Mouse (Mus musculus) megakaryocyte progenitor cell, adult 5-6 weeks (primary cell): ENCODE data around the gene Aldh3b3. TPM values are rescaled to one million over a fixed set of nuclear protein-coding genes. Genes with fewer than 3 reads are reported as not detected.
A peak's percentile ranks its signal among the peaks of the same experiment; 100 is the strongest.

Experiments
- ATAC-seq: replicated peaks from 2 replicates; pipeline ENCODE4 v1.8.0; 2016; ENCODE audit warnings: mild to moderate bottlenecking, moderate TSS enrichment, inconsistent platforms; ENCODE audit not compliant: poor library complexity
- total RNA-seq, 2 experiments: library from RNA; stranded (forward) in 1 of 2; stranded (reverse) in 1 of 2; fragments of 157-497, 149-512 nt in 1 of 2; fragments of 200-1000 nt in 1 of 2; gene quantifications; 2 replicates each; pipeline versions ENCODE4 v1.2.3 to v1.2.4; 2015 to 2017

The Aldh3b3 gene
- total RNA-seq (2015) (0.32 and 0.71 TPM in 2 replicates), total RNA-seq (2017) (0.04 and 0.27 TPM in 2 replicates)

DNA sequence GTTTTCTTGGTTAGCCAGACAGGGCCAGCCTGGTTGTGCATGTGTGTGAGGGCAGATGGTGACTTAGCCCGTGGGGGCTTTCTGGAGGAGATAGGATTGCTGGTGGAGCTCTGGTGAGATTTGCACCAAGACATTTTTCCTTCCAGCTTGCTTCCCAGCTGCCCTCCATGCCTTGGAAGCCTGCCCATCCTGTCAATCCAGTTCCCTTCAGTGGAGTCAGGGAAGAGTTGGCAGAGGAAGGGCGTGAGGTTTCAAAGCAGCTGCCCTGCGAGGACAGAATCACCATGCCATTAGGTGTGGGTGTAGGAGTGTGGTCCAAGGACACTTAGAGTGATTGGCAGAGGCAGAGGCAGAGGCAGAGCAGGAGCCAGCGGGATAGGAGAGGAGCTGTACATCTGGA, at the start of gene Aldh3b3:
Aldh3b3 (plus strand) TSS at position 176 of the 400 bp plus-strand sequence.
- ATAC-seq = no peak

DNA sequence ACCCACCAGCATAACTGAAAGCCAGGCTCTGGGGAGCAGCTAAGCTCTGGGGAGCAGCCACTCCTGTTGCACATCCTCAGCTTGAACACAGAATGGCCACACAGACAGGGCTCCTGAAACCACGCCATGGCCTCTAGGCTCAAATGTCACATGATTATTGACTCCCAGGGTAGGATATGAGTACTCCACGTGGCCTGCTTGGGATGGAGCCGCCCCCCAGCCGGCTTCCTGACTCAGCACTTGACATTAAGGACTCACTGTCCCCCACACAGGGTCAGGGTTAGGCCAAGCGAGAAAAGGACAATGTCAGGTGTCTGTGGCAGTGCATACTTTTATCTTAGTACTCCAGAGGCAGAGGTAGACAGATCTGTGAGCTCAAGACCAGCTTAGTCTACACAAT, 48.2 kb upstream of the Aldh3b3 start:
- no peak for ATAC-seq

DNA sequence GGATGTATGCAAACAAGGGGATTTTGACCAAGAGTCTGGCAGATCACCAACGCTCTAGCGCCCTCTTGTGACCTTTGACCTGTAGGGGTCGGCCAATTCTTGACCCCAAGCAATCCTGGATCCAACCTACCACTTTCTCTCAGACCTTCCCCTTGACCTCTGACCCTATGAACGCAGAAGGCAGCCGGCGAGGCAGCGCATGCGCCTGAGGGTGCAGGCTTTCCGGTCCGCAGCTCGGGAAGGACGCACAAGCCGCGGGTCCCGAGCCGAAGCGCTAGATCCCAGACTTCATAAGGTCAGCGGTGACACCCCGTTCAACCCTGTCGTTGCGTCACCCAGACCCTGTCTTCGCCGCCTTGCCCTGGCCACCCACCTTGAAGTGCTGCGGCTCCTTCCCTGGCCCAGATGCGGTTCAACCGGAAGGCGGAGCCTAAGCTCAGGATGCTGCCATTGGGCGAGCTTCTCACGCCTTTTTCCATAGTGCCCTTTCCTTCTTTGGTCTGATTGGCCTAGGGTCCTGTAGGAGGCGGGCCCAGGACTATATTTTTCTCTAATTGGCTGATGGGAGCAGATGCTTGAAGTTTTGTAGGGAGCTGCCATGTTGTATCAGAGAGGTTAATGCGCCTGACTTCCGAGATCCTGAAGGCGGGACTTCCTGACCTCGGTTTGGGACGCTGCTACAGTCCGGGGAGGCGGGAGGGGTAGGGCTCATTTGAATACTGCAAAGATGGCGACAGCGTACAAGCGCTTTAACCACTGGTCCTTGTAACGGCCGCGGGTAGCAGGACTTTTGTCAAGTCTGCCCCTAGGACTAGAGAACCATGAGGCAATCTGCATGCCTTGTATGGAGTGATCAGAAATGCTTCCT, 45.9 kb upstream of the Aldh3b3 start, which contains the start of gene Ndufs8:
Ndufs8 (minus strand) TSS at position 438 of the 868 bp plus-strand sequence.
- ATAC-seq = peak; percentile 93

DNA sequence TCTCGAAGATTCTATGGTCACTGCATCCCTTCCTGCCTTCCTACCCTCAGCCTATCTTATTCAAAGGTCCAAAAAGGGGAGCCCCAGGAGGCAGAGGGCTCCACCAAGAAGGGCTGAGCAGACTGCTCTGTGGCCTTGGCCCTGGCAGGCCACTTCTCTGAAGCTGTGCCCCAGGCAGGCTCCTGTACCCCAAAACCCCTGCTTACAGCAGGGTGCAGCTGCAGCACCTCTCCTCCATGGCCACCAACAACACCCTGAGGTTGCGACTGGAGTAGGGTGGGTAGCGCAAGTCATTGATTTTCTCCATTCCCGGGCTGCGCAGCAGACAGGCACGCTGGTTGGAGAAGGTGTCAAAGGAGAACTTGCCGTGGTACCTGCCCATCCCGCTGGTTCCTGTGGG, 44.8 kb upstream of the Aldh3b3 start:
- ATAC-seq = no peak

DNA sequence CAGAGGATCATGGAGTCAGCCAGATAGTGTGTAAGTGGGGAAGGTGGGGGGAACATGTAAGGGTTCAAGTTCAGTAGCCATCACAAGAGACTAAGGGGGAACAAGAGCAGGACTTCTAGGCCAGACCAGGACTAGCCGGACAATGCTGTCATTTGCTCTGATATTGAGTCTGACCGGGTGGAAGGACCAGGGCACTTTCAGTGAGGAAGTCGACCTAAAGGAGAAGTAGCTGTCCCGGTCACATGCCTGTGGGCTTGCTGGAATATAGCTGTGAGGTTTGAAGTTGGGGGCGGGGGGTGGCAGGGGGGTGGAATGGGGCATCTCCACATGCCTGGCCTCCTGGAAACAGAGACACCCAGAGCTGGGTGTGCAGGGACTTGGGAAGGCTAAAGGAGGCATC, 43.9 kb upstream of the Aldh3b3 start:
- no peak for ATAC-seq

DNA sequence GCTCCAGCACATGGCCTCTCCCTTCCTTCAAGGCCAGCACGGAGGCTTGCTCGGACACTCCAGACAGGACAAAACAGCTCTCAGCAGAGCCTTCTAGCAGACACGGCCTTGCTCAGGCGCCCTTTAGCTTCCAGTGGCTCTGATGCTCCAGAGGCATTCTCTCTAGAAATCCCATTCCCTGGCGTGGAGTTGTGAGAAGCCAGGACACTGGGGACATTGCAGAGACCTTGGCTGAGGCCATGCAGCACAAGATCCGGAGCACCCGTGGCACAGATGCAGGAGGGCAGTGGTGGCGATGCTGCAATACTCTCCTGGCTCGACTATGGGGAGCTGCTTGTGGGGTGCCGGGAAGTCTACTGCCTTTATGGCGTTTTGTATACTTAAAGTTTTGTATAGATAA, 41.7 kb upstream of the Aldh3b3 start:
- ATAC-seq = no peak

DNA sequence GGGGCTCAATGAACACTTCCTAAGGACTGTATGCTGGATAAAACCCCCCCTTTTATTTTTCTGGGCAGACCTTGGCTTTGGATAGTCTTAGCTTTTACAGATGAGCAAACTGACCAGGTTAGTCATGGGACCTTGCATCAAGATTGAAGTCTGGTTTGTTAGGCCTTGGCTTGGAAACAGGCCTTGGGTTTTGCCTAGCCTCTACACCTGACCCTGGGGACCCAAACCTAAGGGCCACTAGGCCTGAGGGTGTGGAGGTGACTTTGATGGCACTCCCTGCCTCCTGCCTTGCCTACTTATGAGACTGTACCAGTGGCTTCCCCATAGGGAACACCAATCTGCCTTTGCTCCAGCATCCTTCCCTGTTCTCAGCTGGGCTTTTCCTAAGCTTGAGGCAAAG, 38.5 kb upstream of the Aldh3b3 start:
- no peak for ATAC-seq

DNA sequence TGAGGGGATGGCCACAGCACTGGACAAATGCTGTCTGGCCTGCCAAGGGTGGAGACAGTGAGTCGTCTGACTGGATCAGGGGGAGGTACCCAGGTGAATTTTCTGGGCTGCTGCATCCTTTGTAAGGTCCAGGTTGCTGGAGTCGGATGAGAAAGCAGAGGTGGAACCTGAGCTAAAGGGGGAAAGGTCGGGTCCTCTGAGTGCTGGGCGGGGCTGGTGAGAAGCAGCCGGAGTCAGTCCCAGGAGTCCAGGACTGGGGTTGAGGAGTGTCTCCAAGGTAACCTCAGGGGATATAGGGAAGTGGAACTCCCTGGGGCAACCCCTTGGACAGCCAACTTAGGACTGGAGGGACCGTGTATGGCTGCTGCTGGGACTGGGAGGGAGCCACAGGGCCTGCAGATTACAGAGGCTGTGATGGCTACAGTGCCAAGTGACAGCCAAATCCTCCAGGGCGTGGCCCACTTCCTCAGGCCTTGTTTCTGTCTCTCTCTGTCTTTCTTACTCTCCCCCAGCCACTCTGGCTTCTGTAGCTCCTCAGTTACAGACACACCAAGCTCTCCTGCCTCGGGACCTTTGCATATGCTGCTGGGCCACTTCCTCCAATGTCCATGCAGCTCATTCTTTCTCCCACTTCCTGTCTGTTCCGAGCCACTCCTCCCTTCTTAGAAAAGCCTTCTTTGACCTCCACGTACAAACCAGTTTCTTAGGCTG, 35.6 kb upstream of the Aldh3b3 start:
- ATAC-seq = peak; percentile 41

DNA sequence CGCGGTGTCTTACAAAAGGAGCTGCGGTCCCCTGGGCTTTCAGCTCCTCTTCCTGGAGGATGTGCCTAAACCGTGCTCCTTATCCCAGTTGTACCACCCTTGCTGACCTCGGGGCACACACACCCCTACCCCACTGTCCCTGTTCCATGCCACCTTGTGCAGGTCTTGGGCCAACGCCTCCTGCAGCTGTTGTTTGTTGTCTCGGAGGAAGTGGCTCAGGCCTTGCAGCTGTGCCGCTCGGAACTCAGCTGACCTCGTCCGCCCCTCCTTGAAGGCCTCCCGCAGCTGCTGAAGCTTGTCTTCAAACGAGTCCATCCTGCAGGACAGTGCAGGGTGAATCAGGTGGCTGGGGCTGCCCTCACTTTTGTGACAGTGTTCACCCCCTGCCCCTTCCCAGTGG, 34.9 kb upstream of the Aldh3b3 start:
- peak; percentile 36; the same call in 1 of the 2 replicates for ATAC-seq

DNA sequence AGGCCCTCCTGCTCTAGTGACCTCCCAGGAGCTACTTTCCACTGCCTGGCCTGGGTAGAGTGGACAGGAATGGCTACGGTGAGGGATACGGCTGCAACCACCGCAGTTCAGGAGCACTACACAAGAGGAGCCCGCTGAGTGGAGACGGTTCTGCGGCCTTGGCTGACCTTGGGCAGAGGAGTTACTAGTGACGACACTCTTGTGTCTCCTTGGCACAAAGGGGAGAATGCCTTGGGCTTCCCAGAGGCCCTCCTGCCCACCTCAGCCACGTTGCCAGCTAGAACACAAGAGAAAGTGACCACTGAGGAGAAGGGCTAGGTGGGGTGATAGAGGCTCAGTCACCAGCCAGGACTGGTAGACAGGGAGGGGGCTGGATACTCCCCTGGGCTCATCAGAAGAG, 34.3 kb upstream of the Aldh3b3 start:
- ATAC-seq = no peak

DNA sequence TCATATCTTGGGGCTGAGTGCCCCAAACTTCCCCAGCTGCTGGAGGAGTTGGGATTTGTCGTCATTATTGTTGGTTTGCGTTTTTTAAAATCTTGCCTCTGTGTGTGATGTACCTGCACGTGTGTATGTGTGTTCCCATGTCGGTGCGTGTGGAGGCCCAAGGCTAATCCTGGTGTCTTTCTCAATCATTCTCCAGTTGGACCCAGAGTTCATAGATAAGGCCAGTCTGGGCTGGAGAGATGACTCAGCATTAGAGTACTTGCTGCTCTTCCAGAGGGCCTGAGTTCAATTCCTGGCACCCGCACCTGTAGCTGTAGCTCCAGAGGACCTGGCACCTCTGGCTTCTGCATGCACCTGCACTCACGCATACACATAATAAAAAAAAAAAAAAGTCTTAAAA, 33.6 kb upstream of the Aldh3b3 start:
- no peak for ATAC-seq

DNA sequence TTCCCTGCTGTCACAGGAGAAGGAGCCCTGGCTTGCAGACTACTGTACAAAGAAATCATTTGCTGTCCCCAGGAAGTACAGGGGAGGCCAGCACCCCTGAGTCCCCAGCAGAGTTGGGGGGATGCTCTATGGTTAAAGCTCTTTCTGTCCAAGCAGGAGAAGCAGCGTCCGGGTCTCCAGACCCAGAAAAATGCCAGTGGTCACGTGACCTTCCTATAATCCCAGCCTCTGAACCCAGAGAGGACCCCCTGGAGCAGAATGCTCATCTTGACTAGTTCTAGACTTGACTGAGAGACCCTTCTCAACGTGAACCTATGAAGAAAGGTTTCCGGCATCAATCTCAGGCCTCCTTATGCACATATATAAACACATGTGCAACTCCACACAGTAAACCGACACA, 32.6 kb upstream of the Aldh3b3 start:
- no peak for ATAC-seq

DNA sequence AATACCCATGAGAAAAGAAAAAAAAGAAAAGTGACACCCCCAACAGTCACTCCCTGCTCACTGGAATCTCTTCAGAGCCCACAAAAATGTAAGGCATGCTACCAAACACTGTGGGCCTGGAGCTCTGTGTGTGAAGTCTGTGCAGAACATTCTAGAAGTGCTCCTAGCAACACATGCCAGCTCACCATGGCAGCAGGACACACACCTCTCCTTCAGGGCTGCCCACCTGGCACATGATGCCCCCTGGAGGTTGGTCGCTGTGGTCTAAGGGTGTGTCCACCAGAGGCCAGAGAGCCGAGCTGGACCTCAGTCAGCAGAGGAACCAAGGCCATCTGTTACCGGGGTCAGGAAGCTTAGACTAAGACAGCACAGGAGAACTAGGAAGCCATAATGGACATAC, 32.2 kb upstream of the Aldh3b3 start:
- ATAC-seq = no peak

DNA sequence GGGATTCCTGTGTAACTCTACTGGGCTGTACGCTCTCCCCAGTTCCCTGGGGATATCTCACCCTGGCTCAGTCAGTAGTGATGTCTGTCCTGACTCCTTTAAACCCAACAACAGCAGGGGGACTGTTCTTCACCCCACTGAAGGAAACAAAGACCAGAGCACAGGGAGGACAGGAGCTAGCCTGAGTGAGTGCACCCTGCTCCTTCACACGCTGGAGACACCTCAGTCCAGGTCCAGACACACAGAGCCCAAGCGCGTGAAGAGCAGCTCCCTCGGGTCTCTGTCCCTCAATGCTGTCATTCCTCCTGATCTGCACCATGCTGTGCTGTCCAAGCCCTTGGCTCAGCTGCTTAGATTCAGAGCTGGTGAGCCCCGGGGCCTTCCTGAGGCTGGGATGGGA, 31.8 kb upstream of the Aldh3b3 start:
- no peak for ATAC-seq

DNA sequence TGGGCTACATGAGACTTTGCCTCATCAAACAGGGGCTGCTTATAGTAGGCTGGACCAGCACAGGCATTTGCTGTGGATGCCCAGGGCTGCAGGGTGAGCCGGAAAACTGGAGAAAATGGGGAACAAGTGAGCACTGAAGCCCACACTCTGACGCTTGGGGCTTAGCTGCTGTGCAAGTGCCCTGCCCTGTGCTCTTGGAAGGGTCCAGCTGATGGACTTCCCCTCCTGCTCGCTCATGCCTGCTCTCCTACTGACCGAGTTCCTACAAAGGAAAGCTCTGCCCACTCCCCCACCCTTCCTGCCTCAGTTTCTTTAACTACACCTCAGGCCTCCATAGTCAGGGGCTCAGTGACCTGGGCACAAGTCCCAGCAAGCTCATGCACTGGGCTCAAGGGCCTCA, 30.5 kb upstream of the Aldh3b3 start:
- ATAC-seq = no peak

DNA sequence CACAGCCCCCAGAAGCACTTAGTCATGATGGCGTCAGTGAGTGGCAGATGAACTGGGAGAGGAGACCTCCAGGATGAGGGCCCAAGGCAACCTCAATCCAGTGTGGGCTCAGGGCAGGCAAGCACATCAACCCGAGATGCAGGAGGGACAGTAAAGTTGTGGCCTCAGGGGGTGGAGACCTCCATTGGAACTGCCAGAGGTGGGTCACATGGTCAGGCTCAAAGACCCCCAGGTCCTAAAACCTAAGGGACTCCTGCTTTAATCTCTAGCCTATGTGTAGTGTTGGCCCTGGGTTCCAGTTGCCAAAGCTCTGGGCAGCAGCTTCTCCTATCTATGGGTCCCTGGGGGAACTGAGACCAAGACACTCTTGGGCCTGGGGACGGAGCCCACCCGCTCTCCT, 29.7 kb upstream of the Aldh3b3 start:
- no peak for ATAC-seq

DNA sequence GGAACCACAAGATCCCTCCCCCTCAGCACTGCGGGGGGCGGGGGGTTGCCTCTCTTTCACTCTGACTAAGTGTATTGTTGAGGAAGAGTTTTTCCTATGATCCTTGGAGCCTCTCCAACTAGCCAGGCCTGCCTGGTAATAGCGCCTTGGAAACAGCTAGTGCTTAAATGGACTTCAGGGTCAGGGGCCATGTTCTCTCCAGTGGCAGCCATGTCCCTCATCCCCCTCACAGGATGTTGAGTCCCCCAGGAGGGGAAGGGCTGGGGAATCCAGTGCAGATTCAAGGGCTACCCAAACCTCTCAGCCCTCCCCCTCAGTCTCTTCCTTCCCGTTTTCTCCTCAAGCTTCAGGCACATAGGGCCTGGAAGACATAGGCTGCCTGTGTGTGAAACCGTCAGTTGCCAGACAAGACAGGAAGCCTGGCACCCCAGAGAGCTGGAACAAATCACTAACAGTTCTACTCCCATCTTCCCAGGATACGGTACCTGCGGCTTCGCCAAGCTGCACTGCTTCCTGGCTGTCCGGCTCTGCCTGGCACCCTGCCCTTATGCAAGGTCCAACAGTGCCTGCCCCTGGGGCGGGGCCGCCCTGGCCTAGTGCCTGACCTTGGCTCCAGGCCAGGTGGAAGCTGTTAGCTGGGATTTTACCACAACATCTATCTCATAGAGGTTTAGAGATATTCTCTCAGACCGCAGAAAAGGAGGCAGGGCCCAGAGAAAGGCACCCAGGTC, 29.1 kb upstream of the Aldh3b3 start, which contains the start of gene Aldh3b1:
Aldh3b1 (minus strand) TSS at position 598 of the 731 bp plus-strand sequence.
- peak; percentile 73 for ATAC-seq

DNA sequence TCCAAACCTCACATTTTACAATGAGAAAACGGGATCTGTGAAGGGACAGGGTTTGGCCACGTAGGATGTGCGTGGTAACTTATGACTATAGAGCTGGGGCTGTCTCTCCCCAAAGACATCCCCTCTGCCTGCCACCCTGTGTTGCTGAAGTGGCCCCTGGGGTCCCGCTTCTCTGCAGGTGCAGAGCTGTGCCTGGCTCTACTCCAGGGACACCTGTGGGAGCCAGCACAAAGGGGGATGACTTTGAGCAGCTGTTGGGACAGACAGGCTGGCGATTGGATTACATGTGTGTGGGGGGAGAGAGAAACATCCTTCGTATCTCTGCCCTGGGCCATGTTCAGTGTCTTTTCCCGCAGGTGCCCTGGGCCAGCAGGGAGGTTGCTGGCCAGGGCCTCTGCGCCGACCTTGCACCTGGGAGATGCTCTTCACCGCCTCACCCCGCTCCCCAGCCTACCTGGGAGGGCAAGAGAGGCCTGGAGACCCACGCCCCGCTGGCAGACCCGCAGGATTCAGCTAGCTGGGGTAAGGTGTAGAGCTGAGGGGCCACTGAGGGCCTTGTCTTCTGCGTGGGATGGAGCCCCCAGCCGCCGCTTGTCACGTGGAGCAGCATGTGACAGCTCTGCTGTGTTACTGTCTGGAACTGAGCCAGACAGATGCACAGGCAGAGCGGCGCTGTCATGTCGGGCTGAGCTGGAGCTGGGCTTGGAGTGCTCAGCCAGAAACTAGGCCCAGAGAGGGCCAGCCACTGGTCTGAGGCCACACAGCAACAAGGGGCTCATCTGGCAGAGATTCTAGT, 28.0 kb upstream of the Aldh3b3 start:
- ATAC-seq = no peak

DNA sequence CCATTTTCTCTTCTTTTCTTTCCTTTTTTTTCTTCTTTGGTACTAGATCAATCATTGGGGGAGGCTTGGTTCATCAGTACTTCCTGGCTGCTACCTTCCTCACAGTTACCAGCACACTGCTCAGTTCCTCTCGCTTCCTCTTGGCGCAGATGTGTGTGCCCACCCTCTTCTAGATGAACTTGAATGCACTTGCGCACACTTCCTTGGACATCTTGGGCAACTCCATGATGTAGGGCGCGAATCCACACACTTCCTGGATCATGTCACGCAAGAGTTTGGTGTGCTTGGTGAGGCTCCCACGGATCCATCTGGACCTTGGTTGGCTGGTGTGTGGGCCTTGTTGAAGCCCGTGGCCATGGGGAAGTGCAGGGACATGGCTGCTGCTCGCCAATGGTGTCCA, 26.7 kb upstream of the Aldh3b3 start:
- ATAC-seq = peak; percentile 51

DNA sequence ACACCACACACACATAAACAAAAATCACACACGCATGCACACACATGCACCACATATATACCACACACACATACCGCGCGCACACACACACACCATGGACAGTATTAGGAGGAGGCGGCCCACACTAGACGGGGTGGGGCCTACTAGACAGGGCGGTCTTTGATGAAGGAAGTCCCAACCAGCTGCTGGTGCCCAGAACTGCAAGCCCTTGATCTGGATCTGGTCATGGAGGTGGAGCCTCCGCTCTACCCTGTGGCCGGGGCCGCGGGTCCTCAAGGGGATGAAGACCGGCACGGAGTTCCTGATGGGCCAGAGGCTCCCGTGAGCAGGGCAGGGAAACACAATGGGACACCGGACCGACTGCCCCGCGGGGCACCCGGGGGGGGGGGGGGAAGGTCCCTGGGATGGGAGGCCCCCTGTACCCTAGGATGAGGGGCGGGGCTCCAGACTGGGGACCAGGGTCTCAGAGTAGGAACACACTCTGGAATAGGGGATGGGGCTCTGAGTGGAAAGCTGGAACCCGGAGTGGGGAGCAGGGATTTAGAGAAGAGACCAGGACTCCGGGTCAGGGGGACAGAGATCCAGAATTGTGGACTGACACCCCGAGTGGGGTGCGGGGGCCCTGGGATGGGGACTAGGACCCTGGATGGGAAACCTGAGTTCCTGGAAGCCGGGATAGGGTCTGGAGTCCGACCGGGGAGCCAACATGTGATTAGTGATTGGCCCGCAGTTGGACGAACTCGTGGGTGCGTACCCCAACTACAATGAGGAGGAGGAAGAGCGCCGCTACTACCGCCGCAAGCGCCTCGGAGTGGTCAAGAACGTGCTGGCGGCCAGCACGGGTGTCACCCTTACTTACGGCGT, 23.2 kb upstream of the Aldh3b3 start, which contains the start of gene Unc93b1:
Unc93b1 (plus strand) TSS at position 155 of the 864 bp plus-strand sequence.
- peak; percentile 81 for ATAC-seq
